In genomic region chrX:129749102-129749501, GRCm38 (mm10) we compare ENCODE assay signal across 8 mouse cellular contexts. TPM values are rescaled to one million over a fixed set of nuclear protein-coding genes. Genes with fewer than 3 reads are reported as not detected.
A peak's percentile ranks its signal among the peaks of the same experiment; 100 is the strongest.
DNase-seq lines count a peak whose midpoint lies in the region; ATAC-seq and TF ChIP-seq lines count a peak whose summit lies in the region.

No protein-coding gene starts in this region.

- WGBS in cerebellum, adult 2 months: 22% methylated on average over 1 of the region's 1 CpGs
- 10% methylated on average over 1 of the region's 1 CpGs for WGBS in liver, embryonic 12.5 days (ENCODE audit: insufficient replicate concordance)

- H3K9ac ChIP-seq in liver, embryonic 12.5 days: no peak overlapping the region

- H3K4me3 ChIP-seq in cerebellum, adult 2 months (replicated peaks; ENCODE audit: insufficient read depth, low read depth, low read length): peak overlapping the region; percentile 63
- peak overlapping the region; percentile 89; the same call in 1 of the 2 replicates for H3K4me3 ChIP-seq in testis, adult 2 months (ENCODE audit: control insufficient read depth, low read depth, low read length)
- H3K4me3 ChIP-seq in liver, embryonic 12.5 days: peak overlapping the region; percentile 57

- H3K9me3 ChIP-seq in liver, embryonic 12.5 days (replicated peaks): no peaks in the 10 kb centered on the region

- no peaks in the 10 kb centered on the region for H3K36me3 ChIP-seq in testis, adult 2 months (ENCODE audit: control insufficient read depth, insufficient read depth, low read length)
- no peaks in the 10 kb centered on the region for H3K36me3 ChIP-seq in liver, embryonic 12.5 days

- no peak overlapping the region for H3K27ac ChIP-seq in cerebellum, adult 2 months (ENCODE audit: insufficient read depth, low read length)
- H3K27ac ChIP-seq in testis, adult 2 months (ENCODE audit: control insufficient read depth, insufficient read depth, low read depth, low read length): peak overlapping the region; percentile 17; the same call in 1 of the 2 replicates
- H3K27ac ChIP-seq in liver, embryonic 12.5 days: no peak overlapping the region

- TF ChIP-seq CTCF in cerebellum, adult 2 months (IDR thresholded peaks at IDR 0.05; ENCODE audit: borderline replicate concordance, insufficient read depth, low read depth, low read length): no peak
- no peak for TF ChIP-seq CTCF in testis, adult 2 months (IDR thresholded peaks at IDR 0.05; ENCODE audit: control insufficient read depth, insufficient read depth, insufficient replicate concordance, low read depth, low read length)

- H3K4me2 ChIP-seq in liver, embryonic 12.5 days: peak overlapping the region; percentile 67

- no peak for TF ChIP-seq POLR2A in cerebellum, adult 2 months (IDR thresholded peaks at IDR 0.05; ENCODE audit: borderline replicate concordance, insufficient read depth, low read length)
- no peak for TF ChIP-seq POLR2A in testis, adult 2 months (IDR thresholded peaks at IDR 0.05; ENCODE audit: control insufficient read depth, low read depth, low read length)

- no peaks in the 10 kb centered on the region for H3K4me1 ChIP-seq in cerebellum, adult 2 months (ENCODE audit: control insufficient read depth, insufficient read depth, low read length)
- no peaks in the 10 kb centered on the region for H3K4me1 ChIP-seq in testis, adult 2 months (ENCODE audit: control insufficient read depth, insufficient read depth, low read length)
- no peaks in the 10 kb centered on the region for H3K4me1 ChIP-seq in liver, embryonic 12.5 days

- no peak for ATAC-seq in cerebellum, adult (ENCODE audit: insufficient number of reproducible peaks, low FRiP score, low TSS enrichment)
- no peak for ATAC-seq in liver, embryonic 12.5 days

- DNase-seq in cerebellum, adult 2 months: peak in 1 of 2 experiments; percentile 5
- DNase-seq in testis, postnatal 10 days (ENCODE audit: low spot score): no peak
- no peak for DNase-seq in right cerebral cortex, adult 18-20 months
- DNase-seq in left cerebral cortex, adult 8-10 months (ENCODE audit: low spot score in 2 of 2): no peak
- DNase-seq in layer of hippocampus, postnatal 25 days (ENCODE audit: extremely low spot score in 1 of 2, low spot score in 1 of 2): no peak

- H3K27me3 ChIP-seq in cerebellum, adult 2 months (ENCODE audit: control insufficient read depth, insufficient read depth, low read length): no peaks in the 10 kb centered on the region
- no peaks in the 10 kb centered on the region for H3K27me3 ChIP-seq in testis, adult 2 months (ENCODE audit: control insufficient read depth, insufficient read depth, low read length)
- H3K27me3 ChIP-seq in liver, embryonic 12.5 days (replicated peaks): peaks cover 4% of the 10 kb centered on the region; the same call in 1 of the 2 replicates

RNA-seq across cellular contexts. Expression of gene Diaph2, which starts 0.4 kb away (rescaled TPM):
- polyA plus RNA-seq in cerebellum, adult 2 months (2012; rRNA removed): 5.0 and 6.4 TPM in 2 replicates
- 2.6 and 3.6 TPM in 2 replicates for polyA plus RNA-seq in testis, adult 2 months (2012; rRNA removed)
- 1.5 and 1.7 TPM in 2 replicates for polyA plus RNA-seq in liver, embryonic 12.5 days (2016; fragmentation: Nextera tagmentation; extraction: Ambion mirVana)
- total RNA-seq in left cerebral cortex, adult 8-10 months (2022): 10 to 100 TPM; 24.1 to 31.9 (median 26.8) TPM
- total RNA-seq in layer of hippocampus, postnatal 25 days (2021): 10 to 100 TPM; 19.9 to 24.6 TPM
